Mouse (Mus musculus): Measurements from ENCODE around the gene Cmss1. TPM values are rescaled to one million over a fixed set of nuclear protein-coding genes. Genes with fewer than 3 reads are reported as not detected.

The Cmss1 gene
- total and polyA plus RNA-seq, 2 experiments = 3.1 to 7.8 TPM

DNA sequence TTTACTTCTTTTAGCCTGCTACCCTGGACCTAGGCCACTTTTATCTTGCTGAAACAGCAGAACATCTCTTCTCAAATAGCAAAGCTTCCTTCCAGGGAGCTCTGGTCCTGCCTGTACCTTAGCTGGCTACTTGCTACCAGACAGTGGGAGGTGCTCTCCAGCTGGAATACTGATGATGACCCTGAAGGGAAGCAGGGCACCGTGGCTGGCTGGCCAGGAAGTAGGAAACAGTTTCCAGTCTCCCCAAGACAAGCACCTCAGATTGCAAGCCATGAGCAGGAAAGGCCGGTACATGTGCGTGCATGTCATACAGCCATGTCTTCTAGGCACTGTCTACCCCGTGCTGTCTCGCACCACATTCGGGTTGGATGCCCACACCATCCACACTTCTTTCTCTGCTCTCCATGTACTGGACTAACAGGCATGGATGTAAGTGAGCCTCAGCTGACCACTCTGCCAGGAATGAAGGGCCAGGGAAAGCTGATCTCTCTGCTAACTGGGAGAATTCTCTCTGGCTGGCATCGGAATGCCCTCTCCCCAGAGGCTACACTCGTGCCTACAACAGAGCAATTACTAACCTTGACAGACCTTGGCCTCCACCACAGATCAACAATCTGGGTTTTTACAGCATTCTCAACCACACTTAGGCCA lies 236.7 kb downstream of the Cmss1 start:
- WGBS = 75% methylated on average over 8 of the region's 8 CpGs

DNA sequence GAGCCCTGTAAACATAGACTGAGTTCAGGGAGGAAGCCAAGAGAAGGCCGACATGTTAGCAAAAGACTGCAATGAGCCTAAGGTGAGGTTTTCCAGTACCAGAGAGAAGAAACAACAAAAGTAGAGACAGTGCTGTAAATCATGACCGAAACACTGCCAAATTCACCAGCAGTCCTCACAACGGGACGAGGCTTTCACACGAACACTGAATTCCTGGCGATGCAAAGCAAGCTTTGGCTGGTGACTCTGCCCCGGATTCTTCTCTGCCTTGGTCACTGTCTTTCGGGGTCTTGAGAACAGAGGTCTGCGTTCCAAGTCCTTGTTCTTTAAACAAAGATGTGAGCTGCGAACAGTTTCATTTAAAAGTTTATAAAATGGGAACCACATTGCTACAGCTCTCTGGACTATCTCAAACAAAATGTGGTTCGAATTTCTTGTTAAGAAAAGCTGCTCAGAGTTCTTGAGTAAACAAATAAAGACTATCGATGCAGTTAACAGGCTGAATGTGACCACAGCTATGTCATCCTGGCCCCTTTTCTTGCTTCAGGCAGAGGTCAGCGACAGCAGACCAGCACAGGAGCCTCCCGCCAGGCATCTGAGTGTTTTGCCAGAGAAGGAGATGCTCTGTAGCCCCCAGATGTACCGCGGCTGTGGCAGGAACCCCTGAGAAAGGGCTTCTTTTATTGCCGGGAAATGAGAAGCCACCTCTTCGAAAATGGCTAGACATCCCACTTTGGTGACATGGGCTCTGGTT lies 239.5 kb downstream of the Cmss1 start:
- peak; percentile 14 for DNase-seq (ENCODE audit: extremely low read depth, low read depth, low spot score)
- no peak for TF ChIP-seq POLR2A (IDR thresholded peaks at IDR 0.05; ENCODE audit: extremely low read depth, insufficient read depth, low read length)
- H3K36me3 ChIP-seq (ENCODE audit: control insufficient read depth, insufficient read depth, low read length) = no peaks in the 10 kb centered on the region
- 76% methylated on average over 18 of the region's 18 CpGs for WGBS
- no peaks in the 10 kb centered on the region for H3K27me3 ChIP-seq (ENCODE audit: control insufficient read depth, insufficient read depth, low read length)
- H3K4me3 ChIP-seq (ENCODE audit: insufficient read depth, low read depth, low read length) = no peak overlapping the region
- H3K9ac ChIP-seq (ENCODE audit: low read depth, low read length) = no peak overlapping the region
- no peaks in the 10 kb centered on the region for H3K4me1 ChIP-seq (ENCODE audit: control insufficient read depth, insufficient read depth, low read length)
- H3K27ac ChIP-seq (replicated peaks; ENCODE audit: insufficient read depth, low read depth, low read length) = no peak overlapping the region
- H3K79me2 ChIP-seq (ENCODE audit: control insufficient read depth, insufficient read depth, low read length) = no peaks in the 10 kb centered on the region

More for the DNA sequence above, 236.7 kb downstream of the Cmss1 start:
- TF ChIP-seq CTCF (IDR thresholded peaks at IDR 0.05; ENCODE audit: low read depth, low read length) (no peak), POLR2A (IDR thresholded peaks at IDR 0.05; ENCODE audit: extremely low read depth, insufficient read depth, low read length) (no peak)
- Histone ChIP-seq H3K9ac (ENCODE audit: low read depth, low read length) (no peak overlapping the region), H3K4me1 (ENCODE audit: control insufficient read depth, insufficient read depth, low read length) (no peaks in the 10 kb centered on the region), H3K79me2 (ENCODE audit: control insufficient read depth, insufficient read depth, low read length) (no peaks in the 10 kb centered on the region), H3K4me3 (ENCODE audit: insufficient read depth, low read depth, low read length) (no peak overlapping the region), H3K36me3 (ENCODE audit: control insufficient read depth, insufficient read depth, low read length) (no peaks in the 10 kb centered on the region), H3K27me3 (ENCODE audit: control insufficient read depth, insufficient read depth, low read length) (no peaks in the 10 kb centered on the region), H3K27ac (replicated peaks; ENCODE audit: insufficient read depth, low read depth, low read length) (no peak overlapping the region)
- no peak for DNase-seq (ENCODE audit: extremely low read depth, low read depth, low spot score)

DNA sequence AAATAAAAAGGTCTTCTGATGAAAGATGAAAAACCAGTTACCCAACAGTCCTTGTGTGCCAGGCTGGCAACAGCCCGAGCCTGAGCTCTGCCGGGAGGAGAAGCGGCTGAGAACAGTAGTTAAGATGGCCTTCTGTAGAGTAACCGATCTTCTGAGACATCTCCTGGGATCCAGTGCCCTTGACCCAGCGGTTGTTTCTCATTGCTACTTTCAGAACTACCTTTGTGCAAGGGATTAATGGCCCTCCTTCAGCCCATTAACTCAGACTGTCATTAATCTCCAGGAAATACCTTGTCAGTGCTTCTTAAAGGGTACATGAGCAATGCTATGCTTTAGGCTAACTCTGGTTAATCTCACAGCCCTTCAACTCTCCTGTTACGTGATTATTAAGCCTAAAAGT lies 240.5 kb downstream of the Cmss1 start:
- H3K27me3 ChIP-seq (ENCODE audit: control insufficient read depth, insufficient read depth, low read length) = no peaks in the 10 kb centered on the region
- no peak for DNase-seq (ENCODE audit: extremely low read depth, low read depth, low spot score)
- WGBS = 94% methylated on average over 6 of the region's 6 CpGs
- H3K27ac ChIP-seq (replicated peaks; ENCODE audit: insufficient read depth, low read depth, low read length) = no peak overlapping the region
- no peak overlapping the region for H3K9ac ChIP-seq (ENCODE audit: low read depth, low read length)
- no peaks in the 10 kb centered on the region for H3K4me1 ChIP-seq (ENCODE audit: control insufficient read depth, insufficient read depth, low read length)
- TF ChIP-seq POLR2A (IDR thresholded peaks at IDR 0.05; ENCODE audit: extremely low read depth, insufficient read depth, low read length) (no peak), CTCF (IDR thresholded peaks at IDR 0.05; ENCODE audit: low read depth, low read length) (no peak)
- no peaks in the 10 kb centered on the region for H3K36me3 ChIP-seq (ENCODE audit: control insufficient read depth, insufficient read depth, low read length)
- H3K4me3 ChIP-seq (ENCODE audit: insufficient read depth, low read depth, low read length) = no peak overlapping the region
- no peaks in the 10 kb centered on the region for H3K79me2 ChIP-seq (ENCODE audit: control insufficient read depth, insufficient read depth, low read length)

- no peak for DNase-seq (ENCODE audit: extremely low read depth, low read depth, low spot score)
- Histone ChIP-seq H3K9ac (ENCODE audit: low read depth, low read length) (no peak overlapping the region), H3K27ac (replicated peaks; ENCODE audit: insufficient read depth, low read depth, low read length) (no peak overlapping the region), H3K27me3 (ENCODE audit: control insufficient read depth, insufficient read depth, low read length) (no peaks in the 10 kb centered on the region), H3K79me2 (ENCODE audit: control insufficient read depth, insufficient read depth, low read length) (no peaks in the 10 kb centered on the region), H3K4me1 (ENCODE audit: control insufficient read depth, insufficient read depth, low read length) (no peaks in the 10 kb centered on the region), H3K4me3 (ENCODE audit: insufficient read depth, low read depth, low read length) (no peak overlapping the region), H3K36me3 (ENCODE audit: control insufficient read depth, insufficient read depth, low read length) (no peaks in the 10 kb centered on the region)
- WGBS = 83% methylated on average over 7 of the region's 7 CpGs
- no peak for TF ChIP-seq CTCF (IDR thresholded peaks at IDR 0.05; ENCODE audit: low read depth, low read length)
- TF ChIP-seq POLR2A (IDR thresholded peaks at IDR 0.05; ENCODE audit: extremely low read depth, insufficient read depth, low read length) = no peak
Observed at GRCm38 (mm10) chr16:57364498-57364897, 242.2 kb downstream of the Cmss1 start.

DNA sequence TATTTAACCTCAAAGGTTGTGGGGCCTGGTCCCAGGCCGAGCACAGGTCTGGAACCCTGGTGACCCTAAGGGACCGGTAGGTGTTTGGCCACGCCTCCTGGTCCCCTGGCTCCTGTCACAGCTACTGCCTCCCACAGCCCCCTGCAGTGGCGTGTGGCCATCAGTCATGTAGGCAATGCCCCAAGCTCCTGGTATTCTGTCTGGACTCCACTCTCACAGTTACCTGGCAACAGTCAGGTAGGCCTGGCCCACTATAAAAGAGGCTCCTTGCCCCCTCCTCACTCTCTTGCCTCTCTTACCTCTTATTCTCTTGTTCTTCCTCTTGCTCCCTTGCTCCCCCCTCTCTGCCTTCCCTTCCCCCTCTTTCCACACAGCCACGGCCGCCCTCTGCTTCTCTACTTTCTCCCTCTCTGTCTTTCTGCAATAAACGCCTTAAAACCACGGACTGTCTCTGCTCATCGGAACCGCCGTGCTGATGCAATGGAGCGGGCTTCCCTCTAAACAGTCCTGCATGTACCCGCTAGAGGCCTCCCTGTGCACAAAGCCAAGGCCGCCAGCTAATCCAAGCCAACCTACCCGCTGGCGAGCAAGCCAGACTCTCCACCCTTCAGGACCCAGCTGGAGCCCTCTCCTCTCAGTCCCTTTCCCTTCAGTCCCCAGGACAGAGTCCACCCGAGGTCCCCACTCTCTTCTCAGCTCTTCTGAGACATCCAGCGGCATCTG lies 243.8 kb downstream of the Cmss1 start:
- H3K9ac ChIP-seq (ENCODE audit: low read depth, low read length) = no peak overlapping the region
- WGBS = 51% methylated on average over 18 of the region's 18 CpGs
- no peak for DNase-seq (ENCODE audit: extremely low read depth, low read depth, low spot score)

More for the DNA sequence above, 243.8 kb downstream of the Cmss1 start:
- no peaks in the 10 kb centered on the region for H3K36me3 ChIP-seq (ENCODE audit: control insufficient read depth, insufficient read depth, low read length)
- H3K27me3 ChIP-seq (ENCODE audit: control insufficient read depth, insufficient read depth, low read length) = no peaks in the 10 kb centered on the region
- TF ChIP-seq POLR2A (IDR thresholded peaks at IDR 0.05; ENCODE audit: extremely low read depth, insufficient read depth, low read length) = no peak
- TF ChIP-seq CTCF (IDR thresholded peaks at IDR 0.05; ENCODE audit: low read depth, low read length) = peak; percentile 39
- H3K27ac ChIP-seq (replicated peaks; ENCODE audit: insufficient read depth, low read depth, low read length) = no peak overlapping the region
- H3K79me2 ChIP-seq (ENCODE audit: control insufficient read depth, insufficient read depth, low read length) = no peaks in the 10 kb centered on the region
- no peak overlapping the region for H3K4me3 ChIP-seq (ENCODE audit: insufficient read depth, low read depth, low read length)
- H3K4me1 ChIP-seq (ENCODE audit: control insufficient read depth, insufficient read depth, low read length) = no peaks in the 10 kb centered on the region
